Mouse (Mus musculus) adrenal gland, postnatal 14 days (tissue): ENCODE measurements around the gene Gm7995. TPM values are rescaled to one million over a fixed set of nuclear protein-coding genes. Genes with fewer than 3 reads are reported as not detected.
"Not testable (repeated sequence)": the region's sequence is repeated elsewhere in the genome, so short reads cannot be mapped to it uniquely, and the experiment has no call there.

ENCODE experiments used
- DNase-seq: peaks from one replicate; pipeline ENCODE4 v3.0.0; 2021; ENCODE audit warnings: mixed read lengths
- long read RNA-seq, 2 experiments: library from polyadenylated mRNA; stranded (forward); transcript quantifications; one replicate each; pipeline ENCODE4 v2.0.0; 2021
- microRNA-seq, 2 experiments: library from miRNA; unstranded; fragments of <30 nt; microRNA quantifications; one replicate each; pipeline ENCODE4 v1.2.0; 2021
- total RNA-seq: library from RNA; stranded (reverse); gene quantifications from 2 replicates; pipeline ENCODE4 v1.2.3, GENCODE M21; 2021

Gm7995 gene
- total RNA-seq = not detected in 2 replicates
- long read RNA-seq, experiment 1 = 0 reads
- long read RNA-seq, experiment 2 = 0 reads

GRCm38 (mm10) chr14:42309910-42310309 is at the start of gene Gm7995:
TSS of gene Gm7995 (plus strand) at chr14:42310210.
- DNase-seq = not testable (repeated sequence)

DNA sequence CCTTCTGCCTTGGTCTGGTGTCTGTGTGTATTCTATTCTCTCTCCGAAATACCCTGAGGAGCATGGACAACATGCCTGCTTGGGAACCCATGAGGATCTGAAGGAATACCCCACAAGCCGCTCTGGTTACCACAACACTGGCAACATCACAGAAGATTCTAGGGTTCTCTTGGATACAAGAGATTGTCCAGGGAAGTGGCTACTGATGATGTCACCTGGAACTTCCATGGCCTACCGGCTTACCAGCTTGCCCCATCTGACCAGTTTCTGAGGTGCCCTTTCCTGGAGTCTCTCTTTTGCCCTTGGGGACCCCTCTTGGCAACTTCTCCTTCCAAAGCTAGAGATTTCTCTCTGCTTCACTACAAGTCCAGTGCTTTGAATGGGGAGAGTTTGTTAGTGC is 12.8 kb upstream of the Gm7995 start, which contains the start of gene Gm9611:
TSS of gene Gm9611 (minus strand) at position 101 of the 400 bp plus-strand sequence.
- not testable (repeated sequence) for DNase-seq

Small RNAs within 50 kb of the gene (microRNA-seq; reads per million reads assigned to microRNA genes)
- gene Gm25208 (0 reads per million in 2 experiments), gene Gm25892 (0 reads per million in 2 experiments)

Other genes with a start within 250 kb of the Gm7995 start
- not detected in 2 replicates for gene Gm7951, start 192.8 kb upstream of the Gm7995 start, total RNA-seq
- gene Gm17027, start 147.6 kb upstream of the Gm7995 start, total RNA-seq = not detected in 2 replicates
- gene Gm3573, start 119.4 kb upstream of the Gm7995 start, total RNA-seq = not detected in 2 replicates
- not detected in 2 replicates for gene Gm17026, start 50.2 kb upstream of the Gm7995 start, total RNA-seq
- gene Gm9611, start 12.9 kb upstream of the Gm7995 start, total RNA-seq = not detected in 2 replicates
- not detected in 2 replicates for gene Gm8005, start 129.5 kb downstream of the Gm7995 start, total RNA-seq
- gene Gm8011, start 153.7 kb downstream of the Gm7995 start, total RNA-seq = not detected in 2 replicates
- gene Gm8020, start 192.1 kb downstream of the Gm7995 start, total RNA-seq = not detected in 2 replicates
- not detected in 2 replicates for gene Gm8024, start 214.1 kb downstream of the Gm7995 start, total RNA-seq